Mouse (Mus musculus) gastrocnemius, postnatal 4 days (tissue): Measurements from ENCODE around the gene Wipf2. TPM values are rescaled to one million over a fixed set of nuclear protein-coding genes. Genes with fewer than 3 reads are reported as not detected.

ENCODE experiments used
- total RNA-seq, 2 experiments: library from RNA; stranded (reverse); gene quantifications; 2 replicates each; pipeline ENCODE4 v1.2.3; 2021

Wipf2 gene
- total RNA-seq, 2 experiments from 2014 or later: 8.3 to 11.0 TPM

Other genes starting within 250 kb of the Wipf2 start
- gene Gm12355, start 238.0 kb upstream of the Wipf2 start, total RNA-seq: 10 to 100 TPM; 11.0 to 13.9 TPM
- under 1 TPM; 0.49 to 0.76 TPM for gene Gsdma3, start 237.3 kb upstream of the Wipf2 start, total RNA-seq
- gene Gsdma2, start 216.9 kb upstream of the Wipf2 start, total RNA-seq: not detected
- not detected for gene Gsdma, start 199.3 kb upstream of the Wipf2 start, total RNA-seq
- gene Psmd3, start 181.1 kb upstream of the Wipf2 start, total RNA-seq: 100 to 1,000 TPM; 130 to 140 TPM
- not detected for gene Csf3, start 162.4 kb upstream of the Wipf2 start, total RNA-seq
- gene Med24, start 134.2 kb upstream of the Wipf2 start, total RNA-seq: 10 to 100 TPM; 47.8 to 58.0 TPM
- gene Thra, start 123.0 kb upstream of the Wipf2 start, total RNA-seq: 100 to 1,000 TPM; 225 TPM
- 10 to 100 TPM; 26.7 to 34.2 TPM for gene Nr1d1, start 88.3 kb upstream of the Wipf2 start, total RNA-seq
- 10 to 100 TPM; 79.3 to 83.9 TPM for gene Msl1, start 68.1 kb upstream of the Wipf2 start, total RNA-seq
- 10 to 100 TPM; 28.3 to 31.6 TPM for gene Casc3, start 58.7 kb upstream of the Wipf2 start, total RNA-seq
- gene Rapgefl1, start 26.9 kb upstream of the Wipf2 start, total RNA-seq: 1 to 10 TPM; 3.4 to 4.3 TPM
- gene Cdc6, start 44.2 kb downstream of the Wipf2 start, total RNA-seq: 1 to 10 TPM; 6.8 to 7.5 TPM
- gene Rara, start 64.2 kb downstream of the Wipf2 start, total RNA-seq: 10 to 100 TPM; 44.6 to 45.9 TPM
- gene Gjd3, start 119.4 kb downstream of the Wipf2 start, total RNA-seq: under 1 TPM in 1 of 2 experiments, not detected in 1; 0.69 TPM
- gene Top2a, start 160.6 kb downstream of the Wipf2 start, total RNA-seq: 10 to 100 TPM; 86.4 to 96.2 TPM
- gene Igfbp4, start 177.6 kb downstream of the Wipf2 start, total RNA-seq: 100 to 1,000 TPM; 317 to 355 TPM
- gene Tns4, start 225.7 kb downstream of the Wipf2 start, total RNA-seq: under 1 TPM in 1 of 2 experiments, not detected in 1; 0.13 TPM